Mouse (Mus musculus) MEL (cell line): Measurements from ENCODE around the gene Med25.

Experiments
- HCFC1 ChIP-seq: IDR thresholded peaks from 2 replicates; pipeline ENCODE4 v1.6.1; 2012; ENCODE audit warnings: low read depth, mild to moderate bottlenecking, inconsistent platforms, low read length, improper control_type of control experiment, moderate library complexity
- POLR2A ChIP-seq, 2 experiments: IDR thresholded peaks; 2 replicates each; pipeline ENCODE4 v1.6.1; 2011 to 2012; ENCODE audit warnings: low read length in 2 of 2, mild to moderate bottlenecking in 2 of 2, control low read depth in 1 of 2, improper control_type of control experiment in 1 of 2, low read depth in 1 of 2, moderate library complexity in 1 of 2; ENCODE audit not compliant: control insufficient read depth in 1 of 2, insufficient read depth in 1 of 2, poor library complexity in 1 of 2
- TAL1 ChIP-seq: IDR thresholded peaks from 2 replicates; pipeline ENCODE4 v1.6.1; 2012; ENCODE audit warnings: mild to moderate bottlenecking, inconsistent platforms, low read length, moderate library complexity, mixed read lengths

GRCm38 (mm10) chr7:44870614-44871013 is 21.9 kb downstream of the Med25 start:
- TF ChIP-seq TAL1 (no peak), HCFC1 (no peak), POLR2A (IDR thresholded peaks at IDR 0.05; ENCODE audit: control insufficient read depth in 1 of 2, insufficient read depth in 1 of 2, low read depth in 1 of 2, low read length in 2 of 2, poor library complexity in 1 of 2) (no peak)
